Mouse (Mus musculus): ENCODE measurements around the gene Txnip.
"Not testable (repeated sequence)": the region's sequence is repeated elsewhere in the genome, so short reads cannot be mapped to it uniquely, and the experiment has no call there.

The Txnip gene

DNA sequence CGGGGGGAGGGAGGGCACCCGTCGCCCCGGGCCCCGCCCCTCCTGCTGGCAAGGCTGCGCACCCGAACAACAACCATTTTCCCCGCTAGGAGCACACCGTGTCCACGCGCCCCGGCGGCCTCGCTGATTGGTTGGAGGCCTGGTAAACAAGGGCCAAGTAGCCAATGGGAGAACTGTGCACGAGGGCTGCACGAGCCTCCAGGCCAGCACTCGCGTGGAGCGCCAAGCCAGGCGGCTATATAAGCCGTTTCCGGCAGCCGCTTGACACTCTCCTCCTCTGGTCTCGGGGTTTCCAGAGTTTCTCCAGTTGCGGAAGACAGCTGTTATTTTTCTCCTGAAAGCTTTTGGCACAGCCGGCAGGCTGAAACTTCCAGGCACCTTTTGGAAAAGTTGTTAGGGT lies at the start of gene Txnip:
TSS of gene Txnip (plus strand) at position 264 of the 400 bp plus-strand sequence.
- peak; percentile 99 to 100 for DNase-seq (ENCODE audit: low spot score in 2 of 2)

DNA sequence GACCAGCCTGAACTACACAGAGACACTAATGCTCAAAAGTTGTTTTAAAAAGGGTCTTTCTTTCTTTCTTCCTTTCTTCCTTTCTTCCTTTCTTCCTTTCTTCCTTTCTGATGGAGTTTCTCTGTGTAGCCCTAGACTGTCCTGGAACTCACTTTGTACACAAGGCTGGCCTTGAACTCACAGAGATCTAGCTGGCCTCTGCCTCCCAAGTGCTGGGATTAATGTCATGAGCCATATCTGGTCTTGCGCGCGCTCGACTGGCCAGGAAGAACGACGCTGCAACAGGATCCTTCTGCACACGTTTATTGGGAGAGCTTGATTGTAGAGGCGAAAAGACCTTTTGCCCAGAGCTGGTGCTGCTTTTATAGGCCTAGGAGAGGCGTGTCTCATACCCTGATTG lies 49.8 kb upstream of the Txnip start:
- DNase-seq (ENCODE audit: low spot score in 2 of 2) = not testable (repeated sequence)

DNA sequence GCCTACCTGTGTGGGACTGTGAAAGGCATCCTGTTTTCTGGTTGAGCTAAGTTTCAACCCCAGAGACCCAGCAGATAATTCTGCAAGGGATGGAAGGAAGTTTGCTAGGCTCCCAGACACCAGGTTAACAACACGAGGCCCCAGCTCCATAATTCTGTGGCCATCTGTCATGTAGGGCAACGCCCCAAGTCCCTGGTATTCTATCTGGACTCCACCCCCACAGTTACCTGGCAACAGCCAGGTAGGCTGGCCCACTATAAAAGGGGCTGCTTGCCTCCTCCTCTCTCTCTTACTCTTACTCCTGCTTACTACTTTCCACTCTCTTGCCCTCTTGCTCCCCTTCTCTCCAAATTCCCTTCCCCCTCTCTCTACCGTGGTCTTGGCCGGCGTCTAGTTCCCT lies 37.6 kb upstream of the Txnip start:
- no peak for DNase-seq (ENCODE audit: low spot score in 2 of 2)

DNA sequence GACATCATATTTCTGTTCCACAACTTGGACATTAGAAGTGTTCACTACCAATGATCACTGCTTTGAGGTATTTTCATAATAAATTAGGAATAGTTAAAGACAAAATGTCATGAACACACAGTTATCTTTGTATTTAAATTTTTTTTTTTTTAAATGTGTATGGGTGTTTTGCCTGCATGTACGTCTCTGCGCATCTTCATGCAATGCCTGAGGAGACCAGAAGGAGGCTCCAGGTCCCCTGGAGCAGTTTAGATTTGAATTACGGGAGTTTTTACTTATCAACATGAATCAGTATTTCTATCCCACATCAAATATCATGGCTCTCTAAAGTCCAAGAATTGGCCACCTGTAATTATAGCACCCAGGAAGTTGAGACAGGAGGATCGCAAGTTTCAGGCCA lies 35.6 kb upstream of the Txnip start:
- DNase-seq (ENCODE audit: low spot score in 2 of 2) = no peak

DNA sequence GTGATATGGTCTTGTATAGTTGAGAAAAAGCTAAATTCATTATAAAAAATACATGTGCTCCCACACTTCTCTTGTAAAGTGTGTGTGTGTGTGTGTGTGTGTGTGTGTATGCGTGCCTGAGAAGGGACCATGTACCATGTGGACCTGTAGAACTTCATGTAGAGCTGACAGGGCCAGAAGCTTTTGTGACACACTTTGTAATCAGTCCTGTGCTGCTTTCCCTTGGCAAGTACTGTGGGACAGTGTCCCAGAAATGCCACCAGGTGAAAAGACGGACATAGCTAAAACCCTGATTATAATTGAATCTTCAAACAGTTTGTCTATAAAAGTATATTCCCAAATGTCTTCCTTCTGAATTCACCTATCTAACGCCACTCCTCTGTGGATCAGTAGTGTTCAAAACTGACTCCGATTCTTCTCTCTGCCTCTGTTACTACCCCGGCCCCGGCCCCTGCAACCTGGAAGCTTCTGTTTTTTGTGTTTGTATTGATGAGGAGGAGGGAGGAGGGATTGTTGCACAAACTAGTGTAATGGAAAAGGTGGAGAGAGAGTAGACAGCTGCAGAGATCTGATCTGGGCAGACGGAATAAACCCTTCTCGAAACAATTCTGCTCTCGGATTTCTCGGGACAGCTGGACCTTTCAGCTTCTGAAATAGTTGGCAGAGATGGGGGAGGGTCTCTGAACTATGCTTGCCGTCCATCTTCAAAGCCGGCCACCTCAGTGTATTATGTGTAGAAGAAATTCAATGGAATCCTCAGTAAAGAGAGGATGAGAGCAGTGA lies 33.5 kb upstream of the Txnip start:
- DNase-seq (ENCODE audit: low spot score in 2 of 2) = no peak

DNA sequence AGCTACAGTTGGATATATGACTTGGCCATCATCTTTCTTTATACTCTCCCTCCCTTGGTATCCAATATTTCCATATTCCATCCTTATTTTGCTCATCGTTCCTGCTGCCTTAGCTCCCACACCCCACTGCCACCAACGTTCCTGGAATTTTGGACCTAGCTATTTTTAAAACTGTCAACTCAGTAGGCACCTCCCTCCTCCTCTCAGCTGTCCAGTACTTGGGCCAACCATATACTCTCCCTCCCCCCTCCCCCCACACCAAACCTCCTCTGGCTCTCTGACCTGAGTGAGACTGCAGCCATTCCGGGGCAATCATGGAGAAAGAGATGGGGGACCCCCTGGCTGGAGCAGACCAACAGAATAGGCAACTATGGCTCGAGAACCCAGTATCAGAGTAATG lies 32.8 kb upstream of the Txnip start, which contains the start of gene Hfe2:
TSS of gene Hfe2 (plus strand) at position 259 of the 400 bp plus-strand sequence.
- no peak for DNase-seq (ENCODE audit: low spot score in 2 of 2)

DNA sequence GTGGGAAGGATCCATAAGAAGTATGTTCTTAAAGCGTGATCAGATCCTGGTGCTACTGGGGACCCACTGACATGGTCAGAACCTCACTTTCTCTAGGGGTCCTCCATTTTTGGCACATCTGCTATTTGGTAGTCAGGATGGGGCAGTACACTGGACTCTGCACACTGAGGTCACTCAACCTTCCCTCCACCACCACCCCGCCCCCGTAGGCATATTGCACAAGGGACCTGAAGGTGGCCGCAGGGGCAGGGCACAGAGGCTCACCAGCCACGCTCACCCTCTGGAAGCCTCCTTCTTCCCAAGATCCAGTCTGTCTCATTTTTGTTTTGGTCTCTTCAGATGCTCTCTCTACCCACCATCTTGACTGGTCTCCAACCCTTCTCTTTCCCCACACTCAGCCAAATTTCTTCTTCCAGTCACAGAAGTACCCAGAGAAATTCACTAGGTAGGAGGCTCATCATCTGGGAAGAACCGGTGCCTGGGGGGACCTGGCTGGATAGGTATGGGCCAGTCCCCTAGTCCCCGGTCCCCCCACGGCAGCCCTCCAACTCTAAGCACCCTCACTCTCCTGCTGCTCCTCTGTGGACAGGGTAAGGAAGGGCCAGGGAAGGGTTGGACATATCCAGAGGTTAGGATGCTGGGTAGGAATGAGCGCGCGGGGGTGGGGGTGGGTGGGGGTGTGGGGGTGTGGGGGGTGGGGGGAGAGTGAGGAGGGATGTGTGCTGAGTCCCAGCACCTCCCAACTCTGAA lies 31.6 kb upstream of the Txnip start:
- DNase-seq (ENCODE audit: low spot score in 2 of 2) = no peak

DNA sequence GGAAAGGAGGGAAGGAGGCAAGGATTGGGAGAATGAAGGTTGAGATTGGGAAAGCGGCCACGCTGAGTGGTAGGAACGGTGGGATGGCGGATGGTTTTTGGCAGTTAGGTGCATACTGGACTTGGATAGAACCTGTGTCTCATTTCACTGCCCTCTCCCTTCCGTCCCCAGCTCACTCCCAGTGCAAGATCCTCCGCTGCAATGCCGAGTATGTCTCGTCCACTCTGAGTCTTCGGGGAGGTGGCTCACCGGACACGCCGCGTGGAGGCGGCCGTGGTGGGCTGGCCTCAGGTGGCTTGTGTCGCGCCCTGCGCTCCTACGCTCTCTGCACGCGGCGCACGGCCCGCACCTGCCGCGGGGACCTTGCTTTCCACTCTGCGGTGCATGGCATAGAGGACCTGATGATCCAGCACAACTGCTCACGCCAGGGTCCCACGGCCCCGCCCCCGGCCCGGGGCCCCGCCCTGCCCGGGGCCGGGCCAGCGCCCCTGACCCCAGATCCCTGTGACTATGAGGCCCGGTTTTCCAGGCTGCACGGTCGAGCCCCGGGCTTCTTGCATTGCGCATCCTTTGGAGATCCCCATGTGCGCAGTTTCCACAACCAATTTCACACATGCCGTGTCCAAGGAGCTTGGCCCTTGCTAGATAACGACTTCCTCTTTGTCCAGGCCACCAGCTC lies 30.8 kb upstream of the Txnip start:
- no peak for DNase-seq (ENCODE audit: low spot score in 2 of 2)

DNA sequence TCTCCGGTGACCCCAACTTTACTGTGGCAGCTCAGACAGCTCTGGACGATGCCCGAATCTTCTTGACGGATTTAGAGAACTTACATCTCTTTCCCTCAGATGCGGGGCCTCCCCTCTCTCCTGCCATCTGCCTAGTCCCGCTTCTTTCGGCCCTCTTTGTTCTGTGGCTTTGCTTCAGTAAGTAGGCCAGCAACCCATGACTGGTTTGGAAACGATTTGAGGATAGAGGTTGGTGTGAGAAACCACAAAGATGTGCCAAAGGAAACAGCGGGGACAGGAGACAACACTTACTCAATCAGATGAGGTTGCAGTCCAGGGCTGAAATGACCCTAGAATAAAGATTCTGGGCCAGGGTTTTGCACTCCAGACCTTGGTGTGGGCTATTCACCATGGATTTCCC lies 29.3 kb upstream of the Txnip start:
- DNase-seq (ENCODE audit: low spot score in 2 of 2) = no peak

DNA sequence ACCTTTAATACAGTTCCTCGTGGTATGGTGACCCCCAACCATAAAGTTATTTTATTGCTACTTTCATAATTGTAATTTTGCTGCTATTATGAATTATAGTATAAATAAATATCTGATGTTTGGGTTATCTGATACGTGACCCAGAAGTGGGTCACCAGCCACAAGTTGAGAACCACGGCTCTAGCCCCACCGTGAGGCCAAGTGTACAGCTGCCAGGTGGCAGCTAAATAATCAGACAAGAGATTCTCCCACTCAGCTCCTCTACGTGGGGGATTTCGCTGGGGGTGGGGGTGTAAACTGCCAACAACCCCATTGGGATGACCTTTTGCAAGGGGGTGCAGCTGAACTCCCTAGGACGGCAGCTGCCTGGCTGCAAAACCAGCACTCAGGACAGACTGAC lies 25.7 kb upstream of the Txnip start:
- no peak for DNase-seq (ENCODE audit: low spot score in 2 of 2)

DNA sequence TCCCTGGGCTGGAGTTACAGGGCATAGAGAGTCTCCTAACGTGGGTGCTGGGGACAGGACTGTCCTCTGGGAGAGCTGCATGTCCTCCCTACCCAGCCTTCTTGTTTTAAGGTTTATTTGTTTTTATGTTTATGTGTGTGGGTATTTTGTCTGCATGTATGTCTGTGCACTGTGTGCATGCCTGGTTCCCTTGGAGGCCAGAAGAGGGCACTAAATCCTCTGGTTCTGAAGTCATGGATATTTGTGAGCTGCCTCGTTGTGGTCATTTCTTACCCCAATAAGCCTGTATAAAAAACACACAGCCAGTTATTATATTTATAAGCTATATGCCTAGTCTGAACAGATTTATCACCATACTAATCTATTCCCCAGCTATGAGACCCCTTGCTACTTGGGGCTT lies 23.5 kb upstream of the Txnip start:
- no peak for DNase-seq (ENCODE audit: low spot score in 2 of 2)

DNA sequence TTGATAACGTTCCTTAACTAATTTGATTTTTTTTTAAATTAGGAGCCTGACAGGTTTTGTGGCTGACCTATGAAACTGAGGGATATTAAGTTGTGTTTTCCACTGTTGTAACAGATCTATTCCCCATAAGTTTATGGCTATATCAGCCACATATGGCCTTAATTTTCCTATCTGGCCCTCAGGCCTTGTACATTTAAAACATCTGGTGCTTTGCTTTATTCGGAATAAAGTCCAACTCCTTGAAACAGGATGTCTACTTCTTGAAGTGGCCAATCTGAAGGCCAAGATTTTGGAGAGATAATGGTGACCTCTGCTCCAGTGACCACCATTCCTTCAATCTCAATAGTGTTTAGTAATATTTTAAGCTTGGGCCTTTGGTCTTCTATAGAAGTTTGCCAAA lies 18.4 kb upstream of the Txnip start:
- no peak for DNase-seq (ENCODE audit: low spot score in 2 of 2)

DNA sequence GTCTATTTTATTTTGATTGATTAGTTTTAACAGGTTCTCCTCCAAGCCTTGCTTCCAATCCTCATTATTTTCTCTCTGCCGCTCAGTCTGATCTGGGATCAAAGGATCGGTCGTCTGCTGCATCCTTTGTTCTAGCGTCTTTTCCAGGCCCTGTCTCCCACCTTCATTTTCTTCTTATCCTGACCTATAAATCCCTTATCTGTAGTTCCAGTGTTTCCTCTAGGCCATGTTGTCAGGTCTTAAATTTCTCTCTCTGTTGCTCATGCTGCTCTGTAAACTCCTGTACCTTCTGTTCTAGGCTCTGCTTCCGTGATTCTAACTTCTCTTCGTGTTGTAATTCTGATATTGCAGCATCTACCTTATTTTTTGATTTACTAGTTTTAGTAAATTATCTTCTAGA lies 17.0 kb upstream of the Txnip start:
- DNase-seq (ENCODE audit: low spot score in 2 of 2) = no peak

DNA sequence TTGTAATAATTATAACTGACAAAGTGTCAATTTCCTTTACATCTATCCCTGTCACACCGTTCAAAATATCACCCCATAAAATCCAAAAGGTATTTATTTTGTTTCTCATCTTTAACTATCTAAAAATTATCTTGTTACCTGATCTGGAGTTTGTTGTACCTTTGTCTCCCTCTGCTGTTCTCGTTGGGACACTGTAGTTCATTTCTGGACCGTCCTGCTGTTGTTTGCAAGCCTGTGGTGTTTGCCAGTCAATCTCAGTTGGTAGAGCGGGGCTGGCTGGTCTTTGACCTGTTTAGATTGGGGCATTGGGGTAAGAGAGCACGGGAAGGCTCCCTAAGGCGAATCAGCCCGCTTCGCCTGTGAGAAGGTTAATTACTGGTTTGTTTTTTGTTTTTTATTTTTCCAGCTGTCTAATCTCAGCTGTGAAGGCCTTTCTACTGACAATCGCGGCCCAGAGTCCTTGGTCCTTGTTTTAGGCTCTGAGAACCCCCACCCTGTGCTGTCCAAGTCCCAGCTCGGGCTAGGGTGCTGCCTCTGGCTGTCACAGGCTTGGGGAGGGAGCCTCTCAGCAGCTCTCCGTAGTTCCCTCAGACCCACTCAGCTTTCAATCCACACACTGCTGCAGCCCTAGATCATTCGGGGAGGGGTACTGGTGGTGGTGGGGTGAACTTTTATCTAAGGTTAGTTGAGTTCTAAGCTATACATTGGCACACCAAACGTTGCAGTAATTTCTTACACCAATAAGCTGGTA lies 16.3 kb upstream of the Txnip start:
- DNase-seq (ENCODE audit: low spot score in 2 of 2) = no peak

DNA sequence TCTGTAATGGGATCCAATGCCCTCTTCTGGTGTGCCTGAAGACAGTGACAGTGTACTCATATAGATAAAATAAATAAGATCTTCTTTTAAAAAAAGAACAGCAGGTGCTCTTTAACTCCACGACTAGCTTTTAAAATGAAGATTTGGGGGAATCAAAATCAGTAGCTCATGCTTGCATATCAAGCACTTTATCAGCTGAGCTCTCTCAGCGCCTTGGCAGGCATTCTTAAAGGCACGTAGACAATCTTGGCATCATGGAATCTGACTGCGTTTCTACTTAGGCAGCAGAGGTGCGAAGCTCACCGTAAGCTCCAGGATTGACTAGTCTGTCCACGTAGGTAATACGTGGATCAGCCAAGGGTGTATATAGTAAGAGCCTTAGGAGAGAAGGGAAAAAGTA lies 15.2 kb upstream of the Txnip start:
- DNase-seq (ENCODE audit: low spot score in 2 of 2) = no peak

DNA sequence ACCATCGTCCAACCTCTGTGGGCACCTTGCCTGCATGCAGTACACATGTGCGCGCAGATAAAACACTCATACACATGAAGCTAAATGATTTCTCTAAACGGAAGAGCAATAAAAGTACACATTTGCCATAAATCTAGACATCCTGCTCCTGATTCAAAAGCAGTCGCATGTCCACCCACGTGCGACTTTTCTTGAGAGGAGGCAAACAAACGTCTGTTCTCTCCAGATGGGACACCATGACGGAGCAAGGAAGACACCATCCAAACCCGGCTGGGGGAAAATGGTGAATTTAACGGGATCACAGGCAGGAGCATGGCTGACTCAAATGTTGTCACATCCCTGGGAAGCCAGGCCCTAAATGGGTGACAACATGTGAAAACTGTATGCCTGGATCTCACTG lies 14.4 kb upstream of the Txnip start:
- DNase-seq (ENCODE audit: low spot score in 2 of 2) = no peak

DNA sequence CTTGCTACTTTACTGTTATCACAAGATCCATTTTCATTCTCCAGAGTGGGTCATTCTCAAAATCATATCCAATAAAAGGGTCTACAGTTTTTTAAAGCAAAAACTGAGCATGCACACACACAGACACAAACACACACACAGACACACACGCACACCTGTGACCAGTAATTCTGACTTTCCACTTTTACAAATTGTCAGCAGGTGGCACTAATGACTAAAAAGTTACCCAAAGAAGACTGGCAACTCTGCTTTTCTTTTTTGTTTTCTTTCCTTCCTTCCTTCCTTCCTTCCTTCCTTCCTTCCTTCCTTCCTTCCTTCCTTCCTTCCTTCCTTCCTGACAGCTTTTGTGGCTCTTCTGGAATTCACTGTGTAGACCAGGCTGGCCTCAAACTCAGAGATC lies 12.2 kb upstream of the Txnip start:
- no peak for DNase-seq (ENCODE audit: low spot score in 2 of 2)

DNA sequence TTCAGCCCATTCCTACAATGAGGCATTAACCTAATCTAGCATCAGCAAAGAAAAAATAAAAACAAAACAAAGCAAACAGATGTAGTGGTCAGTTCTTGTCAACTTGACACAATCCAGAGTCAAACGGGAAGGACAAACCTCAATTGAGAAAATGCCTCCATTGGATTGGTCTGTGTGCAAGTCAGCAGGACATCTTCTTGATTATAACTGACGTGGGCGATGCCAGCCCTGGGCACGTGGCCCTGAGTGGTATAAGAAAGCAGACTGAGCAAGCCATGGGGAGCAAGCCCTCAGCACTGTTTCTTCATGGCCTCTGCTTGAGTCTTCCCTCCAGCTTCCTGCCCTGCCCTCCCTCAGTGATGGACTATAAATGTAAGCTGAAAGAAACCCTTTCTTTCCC lies 10.9 kb upstream of the Txnip start:
- DNase-seq (ENCODE audit: low spot score in 2 of 2) = no peak

DNA sequence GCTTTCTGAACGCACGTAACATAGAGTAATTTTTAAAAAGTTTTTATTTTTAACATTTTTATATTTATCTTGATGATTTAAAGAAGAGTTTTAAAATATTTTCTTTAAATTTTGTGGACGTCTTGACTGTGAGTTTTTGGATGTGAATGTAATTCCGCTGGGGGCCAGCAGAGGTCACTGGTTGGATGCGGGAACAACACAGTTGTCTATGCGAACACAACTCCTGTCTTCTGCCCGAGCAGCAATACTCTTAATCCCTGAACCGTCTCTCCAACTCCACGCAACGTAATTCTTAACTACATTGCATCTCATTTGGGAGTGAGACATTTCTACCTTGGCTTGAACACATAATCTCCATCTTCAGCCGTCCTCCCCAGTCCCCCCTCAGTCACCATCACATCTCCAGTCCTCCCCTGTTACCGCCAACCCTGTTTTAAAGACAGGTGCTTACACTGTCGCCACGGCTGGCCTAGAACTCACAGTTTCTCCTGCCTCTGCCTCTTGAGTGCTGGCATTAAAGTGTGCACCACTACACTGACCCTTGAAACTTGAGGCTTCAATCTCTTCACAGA lies 10.3 kb upstream of the Txnip start:
- DNase-seq (ENCODE audit: low spot score in 2 of 2) = peak in 1 of 2 experiments; percentile 62

DNA sequence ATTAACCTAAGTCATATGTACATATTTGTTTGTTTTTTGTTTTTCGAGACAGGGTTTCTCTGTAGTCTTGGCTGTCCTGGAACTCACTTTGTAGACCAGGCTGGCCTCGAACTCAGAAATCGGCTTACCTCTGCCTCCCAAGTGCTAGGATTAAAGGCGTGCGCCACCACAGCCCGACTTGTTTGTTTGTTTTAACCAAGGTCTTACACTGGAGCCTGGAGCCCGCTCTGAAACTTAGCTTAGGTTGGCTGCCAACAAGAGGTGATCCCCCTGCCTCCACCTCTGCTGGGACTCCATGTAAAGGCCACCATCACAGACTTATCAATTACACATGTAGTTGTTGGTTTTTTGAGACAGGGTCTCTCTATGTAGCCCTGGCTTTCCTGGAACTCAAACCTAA lies 8.9 kb upstream of the Txnip start:
- DNase-seq (ENCODE audit: low spot score in 2 of 2) = no peak

DNA sequence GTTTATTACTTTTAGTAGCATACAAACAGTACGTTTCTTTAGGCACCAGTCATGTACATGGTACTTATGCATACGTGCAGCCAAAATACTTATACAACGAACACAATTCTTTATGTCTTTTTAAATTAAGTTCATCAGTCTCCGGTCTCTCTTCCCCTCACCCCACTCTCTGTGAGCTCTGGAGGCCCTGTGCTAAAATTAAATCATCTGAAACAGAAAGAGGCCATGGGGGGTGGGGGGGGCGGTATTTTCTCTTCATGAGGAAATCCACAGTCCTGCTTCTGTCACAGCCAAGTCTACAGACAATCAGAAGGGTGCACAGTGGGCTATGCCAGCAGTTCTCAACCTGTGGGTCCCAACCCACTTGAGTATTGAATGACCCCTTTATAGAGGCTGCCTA lies 8.4 kb upstream of the Txnip start:
- DNase-seq (ENCODE audit: low spot score in 2 of 2) = no peak

DNA sequence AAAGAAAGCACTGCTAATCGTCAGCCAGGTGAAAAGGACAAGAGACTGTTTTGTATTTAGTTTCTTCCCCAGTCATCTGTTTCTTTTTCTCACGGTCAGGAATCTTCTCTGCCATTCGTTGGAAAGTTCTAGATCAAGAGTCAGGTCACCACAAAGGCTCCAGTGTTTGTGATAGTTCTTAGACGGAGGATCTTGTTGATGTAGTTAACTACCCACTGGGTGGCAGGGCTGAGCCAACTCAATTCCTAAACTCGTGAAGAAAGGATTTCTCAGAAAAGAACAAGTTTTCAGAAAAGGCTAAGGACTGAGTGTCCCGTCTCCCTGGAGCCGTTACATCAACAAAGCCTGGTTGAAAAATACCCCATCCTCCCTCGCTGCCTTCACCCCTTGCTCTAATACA lies 6.6 kb upstream of the Txnip start:
- DNase-seq (ENCODE audit: low spot score in 2 of 2) = no peak
